In the genomic region with DNA sequence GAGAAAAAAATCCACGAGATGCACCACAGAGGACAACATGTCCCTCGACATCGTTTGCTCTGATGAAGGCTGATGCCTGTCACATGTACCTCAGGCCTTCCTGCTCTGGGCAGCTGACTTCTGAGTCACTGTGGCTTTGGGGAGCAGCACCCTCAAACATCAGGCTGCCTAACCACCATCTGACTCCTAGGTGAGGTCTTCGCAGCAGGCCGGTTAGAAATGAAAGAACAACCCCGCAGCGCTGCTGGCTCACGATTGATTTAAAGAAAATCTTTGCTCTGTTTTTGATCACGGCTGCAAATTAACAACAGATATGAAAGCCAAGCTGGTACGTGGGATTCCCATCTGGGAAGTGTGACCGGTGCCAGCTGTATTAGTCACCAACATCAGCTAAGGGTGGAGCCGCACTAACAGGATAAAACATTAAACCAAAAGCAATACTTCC, we compare ENCODE assay signal across 8 mouse cellular contexts. TPM values are rescaled to one million over a fixed set of nuclear protein-coding genes. Genes with fewer than 3 reads are reported as not detected.
A peak's percentile ranks its signal among the peaks of the same experiment; 100 is the strongest.
DNase-seq lines count a peak whose midpoint lies in the region; ATAC-seq lines count a peak whose summit lies in the region.

No protein-coding gene starts in this region.

- no peak for ATAC-seq in embryonic facial prominence, embryonic 14.5 days (ENCODE audit: low read depth)
- no peak for ATAC-seq in hindbrain, embryonic 13.5 days (ENCODE audit: low FRiP score)

- no peaks in the 10 kb centered on the region for H3K9me3 ChIP-seq in embryonic facial prominence, embryonic 14.5 days (ENCODE audit: control insufficient read depth, low read length)
- H3K9me3 ChIP-seq in hindbrain, embryonic 13.5 days = no peaks in the 10 kb centered on the region

- H3K4me3 ChIP-seq in embryonic facial prominence, embryonic 14.5 days (ENCODE audit: low read depth, low read length) = no peak overlapping the region
- no peak overlapping the region; the same call in 1 of the 2 replicates for H3K4me3 ChIP-seq in macrophage (ENCODE audit: inconsistent target)
- H3K4me3 ChIP-seq in hindbrain, embryonic 13.5 days = no peak overlapping the region

- 0 out of 2 replicates have a peak, but pooled peaks cover 4% of the 10 kb centered on the region for H3K4me1 ChIP-seq in embryonic facial prominence, embryonic 14.5 days (ENCODE audit: control insufficient read depth, insufficient read depth, low read length)
- no peaks in the 10 kb centered on the region for H3K4me1 ChIP-seq in hindbrain, embryonic 13.5 days (replicated peaks)

- peak overlapping the region; percentile 4 for H3K27ac ChIP-seq in embryonic facial prominence, embryonic 14.5 days (replicated peaks; ENCODE audit: low read depth, low read length)
- H3K27ac ChIP-seq in macrophage = peak overlapping the region; percentile 99
- H3K27ac ChIP-seq in hindbrain, embryonic 13.5 days = no peak overlapping the region

- H3K79me2 ChIP-seq in macrophage (ENCODE audit: inconsistent target) = peaks cover 24% of the 10 kb centered on the region

- no peaks in the 10 kb centered on the region for H3K36me3 ChIP-seq in embryonic facial prominence, embryonic 14.5 days (ENCODE audit: control insufficient read depth, insufficient read depth, low read length)
- no peaks in the 10 kb centered on the region for H3K36me3 ChIP-seq in macrophage (ENCODE audit: inconsistent target)
- H3K36me3 ChIP-seq in hindbrain, embryonic 13.5 days = no peaks in the 10 kb centered on the region

- no peaks in the 10 kb centered on the region for H3K27me3 ChIP-seq in embryonic facial prominence, embryonic 14.5 days (replicated peaks; ENCODE audit: control insufficient read depth, insufficient read depth, low read length)
- no peaks in the 10 kb centered on the region for H3K27me3 ChIP-seq in hindbrain, embryonic 13.5 days

- peak overlapping the region; percentile 40 for H3K4me2 ChIP-seq in embryonic facial prominence, embryonic 14.5 days (ENCODE audit: low read depth, low read length)
- H3K4me2 ChIP-seq in hindbrain, embryonic 13.5 days = no peak overlapping the region

- 49% methylated on average over 12 of the region's 12 CpGs for WGBS in embryonic facial prominence, embryonic 14.5 days
- 31% methylated on average over 12 of the region's 12 CpGs for WGBS in macrophage (ENCODE audit: missing documents)
- 90% methylated on average over 12 of the region's 12 CpGs for WGBS in hindbrain, embryonic 13.5 days

- DNase-seq in spleen, postnatal 36 days (ENCODE audit: low spot score in 2 of 2) = peak; percentile 7 to 11
- DNase-seq in spleen, postnatal 4 days (ENCODE audit: low spot score in 2 of 2) = no peak
- DNase-seq in embryonic facial prominence, embryonic 14.5 days (ENCODE audit: low spot score) = peak; percentile 51
- peak; percentile 67 for DNase-seq in induced T-regulatory cell, adult 2 months (ENCODE audit: low read depth)
- DNase-seq in urinary bladder, postnatal 25 days (ENCODE audit: low spot score) = peak; percentile 30
- no peak for DNase-seq in spleen, adult 18-20 months

- 0 out of 2 replicates have a peak overlapping the region, but pooled peaks have one; percentile 31 for H3K9ac ChIP-seq in embryonic facial prominence, embryonic 14.5 days (ENCODE audit: low read depth, low read length)
- no peak overlapping the region for H3K9ac ChIP-seq in hindbrain, embryonic 13.5 days

RNA-seq across cellular contexts. Expression of gene Dennd4c, which starts 35.6 kb away (rescaled TPM):
- polyA plus RNA-seq in embryonic facial prominence, embryonic 14.5 days (2014; fragmentation: Nextera tagmentation; extraction: Ambion mirVana) = 7.5 and 8.3 TPM in 2 replicates
- total RNA-seq in macrophage (2018; cell fraction: chromatin; rRNA removed) = 100 to 1,000 TPM in 19 of 26 experiments, 10 to 100 TPM in 7; 66.5 to 378 (median 147) TPM
- total RNA-seq in macrophage (2018; cell fraction: cytosol; rRNA removed) = 100 to 1,000 TPM in 10 of 26 experiments, 10 to 100 TPM in 16; 27.7 to 142 (median 59.3) TPM
- 100 to 1,000 TPM in 15 of 26 experiments, 10 to 100 TPM in 11; 57.1 to 321 (median 110) TPM for total RNA-seq in macrophage (2018; cell fraction: nucleus; rRNA removed)
- 50.7 to 67.8 TPM (median 60.9 TPM) in 3 replicates for polyA plus RNA-seq in macrophage (2018)
- polyA plus RNA-seq in hindbrain, embryonic 13.5 days (2015; fragmentation: Nextera tagmentation; extraction: Ambion mirVana) = 3.6 and 5.4 TPM in 2 replicates

RNA-seq across cellular contexts. Expression of gene Plin2, which starts 42.9 kb away (rescaled TPM):
- 66.2 and 73.1 TPM in 2 replicates for polyA plus RNA-seq in embryonic facial prominence, embryonic 14.5 days (2014; fragmentation: Nextera tagmentation; extraction: Ambion mirVana)
- total RNA-seq in macrophage (2018; cell fraction: chromatin; rRNA removed) = 1,000 to 10,000 TPM in 2 of 26 experiments, 100 to 1,000 TPM in 24; 116 to 1,608 (median 288) TPM
- total RNA-seq in macrophage (2018; cell fraction: cytosol; rRNA removed) = 1,000 to 10,000 TPM in 12 of 26 experiments, 100 to 1,000 TPM in 14; 487 to 1,958 (median 813) TPM
- total RNA-seq in macrophage (2018; cell fraction: nucleus; rRNA removed) = 100 to 1,000 TPM; 256 to 887 (median 407) TPM
- polyA plus RNA-seq in macrophage (2018) = 864 to 2,248 TPM (median 2,111 TPM) in 3 replicates
- 53.4 and 55.0 TPM in 2 replicates for polyA plus RNA-seq in hindbrain, embryonic 13.5 days (2015; fragmentation: Nextera tagmentation; extraction: Ambion mirVana)

Comparison
In these comparisons a context has a peak if more than half of its experiments do, and no peak if none do; other contexts are left out.
1. DNase-seq: peak in spleen, postnatal 36 days (2 of 2), embryonic facial prominence, embryonic 14.5 days (single experiment), induced T-regulatory cell, adult 2 months (single experiment) and urinary bladder, postnatal 25 days (single experiment); none in spleen, postnatal 4 days (0 of 2) and spleen, adult 18-20 months (0 of 2).
2. RNA of gene Plin2, which starts 42.9 kb away (polyA plus RNA-seq): 864 to 2,248 TPM in macrophage; 66.2 to 73.1 TPM in embryonic facial prominence, embryonic 14.5 days and 53.4 to 55.0 TPM in hindbrain, embryonic 13.5 days; every median in the first group is over 10 times any median in the second.